Mouse (Mus musculus) lung, adult 2 months (tissue): Measurements from ENCODE around the gene Scamp4.

Experiments
- CTCF ChIP-seq: fragments of 200-500 bp; IDR thresholded peaks from 2 replicates; pipeline ENCODE4 v1.5.1; 2011; ENCODE audit warnings: mild to moderate bottlenecking, low read length, control low read depth; ENCODE audit not compliant: insufficient read depth
- POLR2A ChIP-seq: fragments of 200-500 bp; IDR thresholded peaks from 2 replicates; pipeline ENCODE4 v1.6.1; 2011; ENCODE audit warnings: low read depth, mild to moderate bottlenecking, control low read depth, low read length, borderline replicate concordance; ENCODE audit errors: extremely low read depth

DNA sequence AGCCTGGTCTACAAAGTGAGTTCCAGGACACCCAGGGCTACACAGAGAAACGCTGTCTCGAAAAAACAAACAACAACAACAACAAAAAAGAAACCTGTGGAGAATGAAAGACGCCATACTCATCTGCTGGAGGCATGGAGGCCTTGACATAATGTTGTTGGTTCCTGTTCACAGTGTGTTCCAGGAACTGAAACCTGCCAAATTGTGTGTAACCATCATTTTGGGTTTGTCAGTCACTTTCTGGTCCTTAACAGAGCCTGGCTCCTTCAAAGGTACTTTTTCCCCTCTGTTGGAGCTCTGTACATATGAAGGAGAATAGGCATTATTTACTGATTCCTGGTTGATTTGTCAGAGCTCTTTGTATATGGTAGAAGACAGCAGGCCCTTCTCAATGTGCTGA, 9.2 kb downstream of the Scamp4 start:
- no peak for TF ChIP-seq CTCF
- TF ChIP-seq POLR2A, result no peak
